Mouse (Mus musculus) cerebellum, adult 9-11 months (tissue): ENCODE data around the gene Hectd3.
A peak's percentile ranks its signal among the peaks of the same experiment; 100 is the strongest.

Experiments
- DNase-seq: peaks from one replicate; pipeline ENCODE4 v3.0.0; 2022

Gene Hectd3

GRCm38 (mm10) chr4:116995131-116995797 is at the start of gene Hectd3:
TSS of gene Hectd3 (plus strand) at chr4:116995317.
- DNase-seq: peak; percentile 66

GRCm38 (mm10) chr4:116951642-116952041 is 43.5 kb upstream of the Hectd3 start:
- DNase-seq: no peak

GRCm38 (mm10) chr4:116954951-116955350 is 40.2 kb upstream of the Hectd3 start:
- no peak for DNase-seq

- DNase-seq: no peak
Observed at GRCm38 (mm10) chr4:116976503-116976902, 18.6 kb upstream of the Hectd3 start.

GRCm38 (mm10) chr4:116985681-116986080 is 9.4 kb upstream of the Hectd3 start:
- no peak for DNase-seq

- DNase-seq: peak; percentile 86
Observed at GRCm38 (mm10) chr4:116986400-116987121, 8.6 kb upstream of the Hectd3 start.

GRCm38 (mm10) chr4:116987122-116987456 is 8.0 kb upstream of the Hectd3 start:
- DNase-seq: peak; percentile 18

GRCm38 (mm10) chr4:116989731-116990130 is 5.4 kb upstream of the Hectd3 start:
- no peak for DNase-seq

GRCm38 (mm10) chr4:116991366-116991765 is 3.8 kb upstream of the Hectd3 start:
- DNase-seq: peak; percentile 89

GRCm38 (mm10) chr4:116993672-116994621 is 1.2 kb upstream of the Hectd3 start, which contains the start of gene Urod:
TSS of gene Urod (minus strand) at chr4:116994413.
- DNase-seq: peak; percentile 96

- DNase-seq: peak; percentile 81
Observed at GRCm38 (mm10) chr4:116995798-116996135, 650 bp downstream of the Hectd3 start.

- DNase-seq: no peak
Observed at GRCm38 (mm10) chr4:116999513-117000154, 4.5 kb downstream of the Hectd3 start.

- no peak for DNase-seq
Observed at GRCm38 (mm10) chr4:117001957-117002356, 6.8 kb downstream of the Hectd3 start.

GRCm38 (mm10) chr4:117002543-117003521 is 7.7 kb downstream of the Hectd3 start:
- DNase-seq: peak; percentile 63

GRCm38 (mm10) chr4:117004649-117005048 is 9.5 kb downstream of the Hectd3 start:
- no peak for DNase-seq

GRCm38 (mm10) chr4:117005611-117006400 is 10.7 kb downstream of the Hectd3 start:
- DNase-seq: no peak

- DNase-seq: no peak
Observed at GRCm38 (mm10) chr4:117007058-117007457, 11.9 kb downstream of the Hectd3 start.

- DNase-seq: no peak
Observed at GRCm38 (mm10) chr4:117010231-117010630, 15.1 kb downstream of the Hectd3 start.

- no peak for DNase-seq
Observed at GRCm38 (mm10) chr4:117013596-117013995, 18.5 kb downstream of the Hectd3 start.

- DNase-seq: no peak
Observed at GRCm38 (mm10) chr4:117014901-117015415, 19.8 kb downstream of the Hectd3 start.
